Mouse (Mus musculus): ENCODE results near the gene Scly. TPM values are rescaled to one million over a fixed set of nuclear protein-coding genes. Genes with fewer than 3 reads are reported as not detected.
A peak's percentile ranks its signal among the peaks of the same experiment; 100 is the strongest.

Scly gene
- total RNA-seq (2021) = 16.2 and 18.4 TPM in 2 replicates
- long read RNA-seq, transcript Scly-201 (12 exons, 2,202 nt) = major isoform, 12 of 23 reads
- long read RNA-seq, partial matches to known transcripts = 1 of 23 reads
- long read RNA-seq, other reads (novel, unspliced or antisense) = 10 of 23 reads

GRCm38 (mm10) chr1:91297799-91298744 is at the start of gene Scly:
Gene Scly (plus strand): TSS chr1:91298338.
- peak; percentile 95 for DNase-seq

GRCm38 (mm10) chr1:91248970-91249369 is 49.2 kb upstream of the Scly start:
- DNase-seq = no peak

- DNase-seq = peak; percentile 89
Observed at GRCm38 (mm10) chr1:91249564-91250414, 48.3 kb upstream of the Scly start, which contains the start of gene Ube2f. Gene Ube2f (plus strand): TSS chr1:91250304.

- peak; percentile 50 for DNase-seq
Observed at GRCm38 (mm10) chr1:91250415-91251147, 47.6 kb upstream of the Scly start.

- DNase-seq = no peak
Observed at GRCm38 (mm10) chr1:91251148-91251650, 46.9 kb upstream of the Scly start.

GRCm38 (mm10) chr1:91251927-91252326 is 46.2 kb upstream of the Scly start:
- DNase-seq = no peak

- DNase-seq = no peak
Observed at GRCm38 (mm10) chr1:91257918-91258317, 40.2 kb upstream of the Scly start.

- DNase-seq = no peak
Observed at GRCm38 (mm10) chr1:91259794-91260193, 38.3 kb upstream of the Scly start.

GRCm38 (mm10) chr1:91262508-91262907 is 35.6 kb upstream of the Scly start:
- DNase-seq = no peak

- DNase-seq = no peak
Observed at GRCm38 (mm10) chr1:91272260-91272659, 25.9 kb upstream of the Scly start.

- no peak for DNase-seq
Observed at GRCm38 (mm10) chr1:91276581-91276980, 21.6 kb upstream of the Scly start.

GRCm38 (mm10) chr1:91277480-91277879 is 20.7 kb upstream of the Scly start:
- DNase-seq = no peak

- no peak for DNase-seq
Observed at GRCm38 (mm10) chr1:91278410-91279119, 19.6 kb upstream of the Scly start.

GRCm38 (mm10) chr1:91279126-91279525 is 19.0 kb upstream of the Scly start:
- no peak for DNase-seq

GRCm38 (mm10) chr1:91282582-91282981 is 15.6 kb upstream of the Scly start:
- no peak for DNase-seq

GRCm38 (mm10) chr1:91289375-91289774 is 8.8 kb upstream of the Scly start:
- no peak for DNase-seq

GRCm38 (mm10) chr1:91292101-91292825 is 5.9 kb upstream of the Scly start:
- DNase-seq = no peak

GRCm38 (mm10) chr1:91295544-91295943 is 2.6 kb upstream of the Scly start:
- no peak for DNase-seq

- DNase-seq = no peak
Observed at GRCm38 (mm10) chr1:91299026-91299706, 1.0 kb downstream of the Scly start.
